Mouse (Mus musculus): ENCODE data around the gene Ptn. TPM values are rescaled to one million over a fixed set of nuclear protein-coding genes. Genes with fewer than 3 reads are reported as not detected.

Gene Ptn
- total and polyA plus RNA-seq, 3 experiments = not detected

- Histone ChIP-seq H3K36me3 (ENCODE audit: control insufficient read depth in 1 of 2, insufficient read depth in 2 of 2, low read length in 2 of 2) (no peaks in the 10 kb centered on the region), H3K9ac (ENCODE audit: control insufficient read depth, low read depth, low read length, poor library complexity, severe bottlenecking) (no peak overlapping the region), H3K27me3 (ENCODE audit: control insufficient read depth in 1 of 2, insufficient read depth in 2 of 2, low read length in 2 of 2) (no peaks in the 10 kb centered on the region), H3K4me1 (ENCODE audit: control insufficient read depth in 1 of 2, insufficient read depth in 2 of 2, low read length in 2 of 2) (no peaks in the 10 kb centered on the region), H3K79me2 (ENCODE audit: control insufficient read depth, insufficient read depth, low read length, poor library complexity) (no peaks in the 10 kb centered on the region), H3K9me3 (replicated peaks; ENCODE audit: insufficient read depth, low read length) (no peaks in the 10 kb centered on the region), H3K27ac (ENCODE audit: control insufficient read depth, low read depth, low read length) (no peak overlapping the region), H3K4me3 (ENCODE audit: control insufficient read depth in 1 of 2, insufficient read depth in 1 of 2, low read depth in 2 of 2, low read length in 2 of 2) (no peak overlapping the region)
- TF ChIP-seq HCFC1 (IDR thresholded peaks at IDR 0.05; ENCODE audit: low read depth, low read length) (no peak), MAZ (IDR thresholded peaks at IDR 0.05; ENCODE audit: low read depth, low read length) (no peak), CHD1 (IDR thresholded peaks at IDR 0.05; ENCODE audit: low read depth, low read length) (no peak), SIN3A (IDR thresholded peaks at IDR 0.05; ENCODE audit: low read length) (no peak), ETS1 (IDR thresholded peaks at IDR 0.05; ENCODE audit: low read depth, low read length) (no peak), CTCF (IDR thresholded peaks at IDR 0.05 in 2 of 3, conservative IDR thresholded peaks at IDR 0.05 in 1 of 3; ENCODE audit: control insufficient read depth in 1 of 3, insufficient read depth in 1 of 3, low read depth in 2 of 3, low read length in 3 of 3, poor library complexity in 1 of 3, severe bottlenecking in 1 of 3) (no peak), ZC3H11A (IDR thresholded peaks at IDR 0.05; ENCODE audit: low read depth, low read length) (no peak), TAL1 (IDR thresholded peaks at IDR 0.05; ENCODE audit: low read length) (no peak), UBTF (IDR thresholded peaks at IDR 0.05; ENCODE audit: borderline replicate concordance, insufficient read depth, low read depth, low read length) (no peak), KAT2A (conservative IDR thresholded peaks at IDR 0.05; ENCODE audit: low read depth, low read length) (no peak), GATA1 (IDR thresholded peaks at IDR 0.05; ENCODE audit: low read depth, low read length) (no peak), ZNF384 (IDR thresholded peaks at IDR 0.05; ENCODE audit: low read depth, low read length) (no peak)
- no peak for DNase-seq (ENCODE audit: low read depth, low spot score)
These were observed 25.3 kb downstream of the Ptn start for GRCm38 (mm10) chr6:36784682-36785208.

GRCm38 (mm10) chr6:36782481-36782880, 27.5 kb downstream of the Ptn start:
- Histone ChIP-seq H3K4me3 (ENCODE audit: control insufficient read depth in 1 of 2, insufficient read depth in 1 of 2, low read depth in 2 of 2, low read length in 2 of 2) (no peak overlapping the region), H3K79me2 (ENCODE audit: control insufficient read depth, insufficient read depth, low read length, poor library complexity) (no peaks in the 10 kb centered on the region), H3K9ac (ENCODE audit: control insufficient read depth, low read depth, low read length, poor library complexity, severe bottlenecking) (no peak overlapping the region), H3K27me3 (ENCODE audit: control insufficient read depth in 1 of 2, insufficient read depth in 2 of 2, low read length in 2 of 2) (no peaks in the 10 kb centered on the region), H3K36me3 (ENCODE audit: control insufficient read depth in 1 of 2, insufficient read depth in 2 of 2, low read length in 2 of 2) (no peaks in the 10 kb centered on the region), H3K4me1 (ENCODE audit: control insufficient read depth in 1 of 2, insufficient read depth in 2 of 2, low read length in 2 of 2) (no peaks in the 10 kb centered on the region), H3K9me3 (replicated peaks; ENCODE audit: insufficient read depth, low read length) (no peaks in the 10 kb centered on the region), H3K27ac (ENCODE audit: control insufficient read depth, low read depth, low read length) (no peak overlapping the region)
- no peak for DNase-seq (ENCODE audit: low read depth, low spot score)
- no peak for TF ChIP-seq NELFE (IDR thresholded peaks at IDR 0.05; ENCODE audit: low read depth, low read length)

- no peak for DNase-seq (ENCODE audit: low read depth, low spot score)
- Histone ChIP-seq H3K9ac (ENCODE audit: control insufficient read depth, low read depth, low read length, poor library complexity, severe bottlenecking) (no peak overlapping the region), H3K79me2 (ENCODE audit: control insufficient read depth, insufficient read depth, low read length, poor library complexity) (no peaks in the 10 kb centered on the region), H3K4me1 (ENCODE audit: control insufficient read depth in 1 of 2, insufficient read depth in 2 of 2, low read length in 2 of 2) (no peaks in the 10 kb centered on the region), H3K4me3 (ENCODE audit: control insufficient read depth in 1 of 2, insufficient read depth in 1 of 2, low read depth in 2 of 2, low read length in 2 of 2) (no peak overlapping the region), H3K27ac (ENCODE audit: control insufficient read depth, low read depth, low read length) (no peak overlapping the region), H3K27me3 (ENCODE audit: control insufficient read depth in 1 of 2, insufficient read depth in 2 of 2, low read length in 2 of 2) (no peaks in the 10 kb centered on the region), H3K36me3 (ENCODE audit: control insufficient read depth in 1 of 2, insufficient read depth in 2 of 2, low read length in 2 of 2) (no peaks in the 10 kb centered on the region), H3K9me3 (replicated peaks; ENCODE audit: insufficient read depth, low read length) (no peaks in the 10 kb centered on the region)
- TF ChIP-seq CTCF (IDR thresholded peaks at IDR 0.05 in 2 of 3, conservative IDR thresholded peaks at IDR 0.05 in 1 of 3; ENCODE audit: control insufficient read depth in 1 of 3, insufficient read depth in 1 of 3, low read depth in 2 of 3, low read length in 3 of 3, poor library complexity in 1 of 3, severe bottlenecking in 1 of 3) (no peak), MYB (IDR thresholded peaks at IDR 0.05; ENCODE audit: low read depth, low read length) (no peak), MAZ (IDR thresholded peaks at IDR 0.05; ENCODE audit: low read depth, low read length) (no peak), SIN3A (IDR thresholded peaks at IDR 0.05; ENCODE audit: low read length) (no peak), TCF12 (IDR thresholded peaks at IDR 0.05; ENCODE audit: low read depth, low read length) (no peak), CHD2 (IDR thresholded peaks at IDR 0.05; ENCODE audit: low read length) (no peak), CHD1 (IDR thresholded peaks at IDR 0.05; ENCODE audit: low read depth, low read length) (no peak), USF2 (IDR thresholded peaks at IDR 0.05; ENCODE audit: borderline replicate concordance in 1 of 2, insufficient read depth in 1 of 2, low read depth in 1 of 2, low read length in 2 of 2) (no peak), POLR2AphosphoS5 (IDR thresholded peaks at IDR 0.05; ENCODE audit: borderline replicate concordance, low read depth, low read length) (no peak), ZC3H11A (IDR thresholded peaks at IDR 0.05; ENCODE audit: low read depth, low read length) (no peak), SMC3 (IDR thresholded peaks at IDR 0.05; ENCODE audit: low read depth, low read length) (no peak), JUND (IDR thresholded peaks at IDR 0.05; ENCODE audit: low read depth, low read length) (no peak), MYC (IDR thresholded peaks at IDR 0.05; ENCODE audit: low read depth, low read length) (no peak), RAD21 (IDR thresholded peaks at IDR 0.05; ENCODE audit: low read depth, low read length) (no peak), MAX (IDR thresholded peaks at IDR 0.05; ENCODE audit: low read length) (no peak), MAFK (IDR thresholded peaks at IDR 0.05; ENCODE audit: borderline replicate concordance, low read depth, low read length) (no peak), ZNF384 (IDR thresholded peaks at IDR 0.05; ENCODE audit: low read depth, low read length) (no peak)
These were observed 32.3 kb downstream of the Ptn start for GRCm38 (mm10) chr6:36777567-36778337.

Data from MEL (cell line).